Mouse (Mus musculus): Measurements from ENCODE around the gene Auts2.
"Not testable (repeated sequence)": the region's sequence is repeated elsewhere in the genome, so short reads cannot be mapped to it uniquely, and the experiment has no call there.

Gene Auts2

GRCm38 (mm10) chr5:132543118-132544071 lies at the start of gene Auts2:
TSS of gene Auts2 (minus strand) at chr5:132543344.
- peak; percentile 59 for DNase-seq (ENCODE audit: low read depth)

GRCm38 (mm10) chr5:132591721-132592695 lies 48.9 kb upstream of the Auts2 start:
- no peak for DNase-seq (ENCODE audit: low read depth)

GRCm38 (mm10) chr5:132579774-132580173 lies 36.6 kb upstream of the Auts2 start:
- no peak for DNase-seq (ENCODE audit: low read depth)

DNA sequence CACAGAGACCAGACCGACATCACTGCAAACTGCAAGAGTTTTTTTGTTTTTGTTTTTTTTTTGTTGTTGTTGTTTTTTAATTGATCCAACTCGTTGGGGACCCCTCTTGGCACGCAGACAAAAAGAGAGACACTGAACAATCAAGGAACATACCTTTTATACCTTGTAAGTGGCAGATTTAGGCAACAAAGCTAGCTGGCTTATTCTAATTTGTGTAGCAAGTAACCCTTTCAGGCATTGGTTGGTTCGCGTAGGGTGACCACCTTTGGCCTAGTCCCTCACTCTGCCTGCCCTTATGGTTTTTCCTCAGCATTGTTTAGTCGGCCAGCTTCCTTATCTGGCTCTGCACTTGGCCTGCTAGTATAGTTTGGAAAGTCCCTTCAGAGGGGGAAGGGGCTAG lies 17.6 kb upstream of the Auts2 start:
- DNase-seq (ENCODE audit: low read depth), result not testable (repeated sequence)

- no peak for DNase-seq (ENCODE audit: low read depth)
Measured at GRCm38 (mm10) chr5:132545761-132546160, 2.6 kb upstream of the Auts2 start.

DNA sequence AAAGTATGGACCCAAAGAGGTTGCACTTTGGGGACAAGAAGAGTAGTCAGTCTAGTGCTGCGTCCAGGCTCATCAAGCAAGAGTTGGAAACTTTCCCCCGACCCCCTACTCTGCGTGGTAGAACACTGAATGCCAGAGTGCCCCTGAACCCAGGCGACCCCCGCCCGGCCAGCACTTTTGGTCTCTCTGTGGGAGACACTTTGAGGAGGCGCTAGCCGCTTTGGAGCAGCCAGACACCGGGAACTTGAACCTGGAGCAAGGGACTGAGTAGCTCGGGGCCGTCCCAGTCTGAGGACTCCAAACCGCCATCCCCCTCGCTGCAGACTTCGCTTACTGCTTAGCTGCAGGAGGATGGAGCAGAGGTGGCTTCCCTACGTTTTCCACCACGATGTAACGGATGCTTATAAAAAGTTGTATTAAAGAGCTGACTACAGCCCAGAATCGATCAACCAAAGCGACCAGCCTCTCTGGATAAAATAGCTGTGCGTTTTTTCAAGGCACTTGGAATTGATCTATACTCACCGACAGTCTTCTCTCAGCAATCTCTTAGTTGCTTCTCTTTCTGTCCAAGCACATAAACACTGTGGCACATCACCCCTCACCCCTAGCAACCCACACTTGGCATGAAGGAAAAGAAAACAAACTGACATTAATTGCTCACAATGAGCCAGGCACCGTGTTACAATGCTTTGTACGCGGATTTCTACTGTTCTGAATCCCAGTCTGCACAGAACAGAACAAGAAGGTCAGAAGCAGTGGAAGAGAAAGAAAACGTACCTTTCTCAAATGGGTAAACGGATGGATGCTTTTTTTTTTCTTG lies 1.2 kb upstream of the Auts2 start:
- DNase-seq (ENCODE audit: low read depth), result peak; percentile 4

- no peak for DNase-seq (ENCODE audit: low read depth)
Measured at GRCm38 (mm10) chr5:132542381-132543020, 643 bp downstream of the Auts2 start.

DNA sequence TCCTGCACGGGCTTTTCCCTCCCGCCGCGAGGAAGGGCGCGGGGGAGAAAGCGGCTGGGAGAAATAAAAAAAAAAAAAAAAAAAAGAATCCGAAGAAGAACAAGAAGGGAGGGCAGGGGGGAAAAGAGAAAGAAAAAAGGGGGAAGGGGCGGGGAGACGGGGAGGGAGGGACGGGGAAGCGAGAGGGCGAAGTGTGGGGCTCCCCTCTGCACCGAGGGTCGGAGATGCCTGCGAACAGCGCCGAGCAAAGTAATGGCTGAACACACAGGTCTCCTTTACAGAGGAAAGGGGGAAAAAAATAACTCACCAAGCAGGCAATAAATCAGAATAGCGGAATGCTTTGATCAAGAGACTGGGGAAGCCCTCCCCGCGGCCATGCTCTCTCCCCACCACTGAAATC lies 1.2 kb downstream of the Auts2 start:
- DNase-seq (ENCODE audit: low read depth), result peak; percentile 5

DNA sequence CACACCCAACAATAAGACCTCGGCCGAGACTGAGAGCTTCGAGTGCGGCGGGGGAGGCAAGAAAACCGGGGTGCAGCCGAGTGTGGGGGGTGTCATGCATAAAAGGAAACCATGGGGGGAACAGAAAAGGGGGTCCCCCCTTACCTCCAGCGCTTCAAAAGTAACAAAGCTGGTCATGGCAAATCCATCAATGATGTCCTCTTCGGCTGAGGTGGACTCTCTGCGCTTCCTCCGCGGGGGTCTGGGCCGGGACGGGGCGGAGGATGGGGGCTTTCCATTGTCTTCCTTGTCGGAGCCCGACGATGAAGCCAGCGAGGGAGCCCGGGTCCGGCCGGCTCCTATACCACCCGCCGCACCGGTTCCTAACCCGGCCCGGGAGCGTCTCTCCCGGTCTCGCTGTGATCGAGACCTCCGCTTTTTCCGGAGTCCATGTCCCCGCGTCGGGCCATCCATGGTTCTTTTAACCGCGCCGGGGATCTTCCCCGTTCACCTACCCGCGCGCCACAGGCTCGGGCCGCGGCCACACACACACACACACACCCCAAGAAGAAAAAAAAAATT lies 1.7 kb downstream of the Auts2 start:
- peak; percentile 5 for DNase-seq (ENCODE audit: low read depth)

DNA sequence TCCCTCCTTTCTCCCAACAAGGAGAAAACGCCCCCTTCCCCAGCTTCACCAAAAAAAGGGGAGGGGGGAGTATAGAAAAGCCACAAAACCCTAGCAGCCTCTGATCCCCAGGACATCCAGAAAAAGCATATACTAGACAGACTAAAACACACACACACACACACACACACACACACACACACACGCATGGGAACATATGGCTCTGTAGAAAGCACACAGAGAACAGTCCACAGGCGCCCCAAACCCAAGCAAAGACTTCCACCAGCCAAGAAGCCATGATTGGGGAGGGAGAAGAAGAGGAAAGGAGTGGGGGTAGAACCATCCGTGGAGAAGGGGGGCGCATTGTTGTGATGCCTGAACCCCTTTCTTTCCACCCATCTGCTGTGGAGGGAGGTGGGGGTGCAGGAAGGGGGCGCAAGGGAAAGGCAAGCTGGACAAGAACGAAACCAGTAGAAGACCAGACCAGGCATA lies 2.3 kb downstream of the Auts2 start:
- no peak for DNase-seq (ENCODE audit: low read depth)

GRCm38 (mm10) chr5:132537475-132537874 lies 5.7 kb downstream of the Auts2 start:
- DNase-seq (ENCODE audit: low read depth), result no peak

- no peak for DNase-seq (ENCODE audit: low read depth)
Measured at GRCm38 (mm10) chr5:132526395-132526794, 16.7 kb downstream of the Auts2 start.

- DNase-seq (ENCODE audit: low read depth), result no peak
Measured at GRCm38 (mm10) chr5:132521358-132521873, 21.7 kb downstream of the Auts2 start.

GRCm38 (mm10) chr5:132517879-132518278 lies 25.3 kb downstream of the Auts2 start:
- DNase-seq (ENCODE audit: low read depth), result no peak

GRCm38 (mm10) chr5:132514521-132514920 lies 28.6 kb downstream of the Auts2 start:
- no peak for DNase-seq (ENCODE audit: low read depth)

GRCm38 (mm10) chr5:132513206-132513605 lies 29.9 kb downstream of the Auts2 start:
- DNase-seq (ENCODE audit: low read depth), result no peak

- DNase-seq (ENCODE audit: low read depth), result no peak
Measured at GRCm38 (mm10) chr5:132509464-132509885, 33.7 kb downstream of the Auts2 start.

GRCm38 (mm10) chr5:132504893-132505292 lies 38.3 kb downstream of the Auts2 start:
- DNase-seq (ENCODE audit: low read depth), result no peak

- DNase-seq (ENCODE audit: low read depth), result no peak
Measured at GRCm38 (mm10) chr5:132503431-132503830, 39.7 kb downstream of the Auts2 start.

DNA sequence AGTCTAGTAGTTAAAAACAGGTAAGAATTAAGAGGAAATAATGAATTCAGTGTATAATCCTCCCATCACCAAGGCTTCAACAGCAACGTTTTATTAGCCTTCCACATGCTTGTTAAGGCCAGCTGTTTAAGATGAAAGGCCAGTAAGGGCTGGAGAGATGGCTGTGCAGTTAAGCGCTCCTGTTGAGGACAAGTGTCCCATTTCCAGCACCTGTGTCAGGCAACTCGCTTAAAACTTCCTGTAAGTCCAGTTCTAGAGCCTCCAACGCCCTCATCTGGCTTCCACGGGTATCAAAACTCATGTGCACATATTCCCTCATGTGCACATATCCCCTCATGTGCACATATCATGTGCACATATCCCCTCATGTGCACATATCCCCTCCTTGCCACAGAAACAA lies 41.1 kb downstream of the Auts2 start:
- no peak for DNase-seq (ENCODE audit: low read depth)

Measured in naive thymus-derived CD4-positive, alpha-beta T cell, adult 2 months (primary cell).